Mouse (Mus musculus) MEL (cell line): ENCODE results near the gene Tubd1.

Source experiments
- CTCF ChIP-seq, 3 experiments: IDR thresholded peaks in 2 of 3; conservative IDR thresholded peaks in 1 of 3; 2 replicates each; pipeline ENCODE4 v1.5.1; 2011 to 2012; ENCODE audit warnings: low read length in 3 of 3, low read depth in 2 of 3, mild to moderate bottlenecking in 2 of 3, improper control_type of control experiment in 1 of 3, inconsistent platforms in 1 of 3, mixed read lengths in 1 of 3, moderate library complexity in 1 of 3; ENCODE audit not compliant: control insufficient read depth in 1 of 3, insufficient read depth in 1 of 3, poor library complexity in 1 of 3, severe bottlenecking in 1 of 3
- EP300 ChIP-seq, 2 experiments: IDR thresholded peaks; 2 replicates each; pipeline ENCODE4 v1.6.1; 2011; ENCODE audit warnings: improper control_type of control experiment in 2 of 2, low read length in 2 of 2, low read depth in 1 of 2, mild to moderate bottlenecking in 1 of 2
- MAFK ChIP-seq: IDR thresholded peaks from 2 replicates; pipeline ENCODE4 v1.6.1; 2011; ENCODE audit warnings: low read depth, mild to moderate bottlenecking, low read length, improper control_type of control experiment, borderline replicate concordance

GRCm38 (mm10) chr11:86591301-86591845 is 46.6 kb downstream of the Tubd1 start:
- TF ChIP-seq MAFK, result no peak
- TF ChIP-seq CTCF (IDR thresholded peaks at IDR 0.05 in 2 of 3, conservative IDR thresholded peaks at IDR 0.05 in 1 of 3; ENCODE audit: control insufficient read depth in 1 of 3, insufficient read depth in 1 of 3, low read depth in 2 of 3, low read length in 3 of 3, poor library complexity in 1 of 3, severe bottlenecking in 1 of 3), result no peak
- no peak for TF ChIP-seq EP300 (IDR thresholded peaks at IDR 0.05; ENCODE audit: low read depth in 1 of 2, low read length in 2 of 2)
